Mouse (Mus musculus): Measurements from ENCODE around the gene Cabin1.

DNA sequence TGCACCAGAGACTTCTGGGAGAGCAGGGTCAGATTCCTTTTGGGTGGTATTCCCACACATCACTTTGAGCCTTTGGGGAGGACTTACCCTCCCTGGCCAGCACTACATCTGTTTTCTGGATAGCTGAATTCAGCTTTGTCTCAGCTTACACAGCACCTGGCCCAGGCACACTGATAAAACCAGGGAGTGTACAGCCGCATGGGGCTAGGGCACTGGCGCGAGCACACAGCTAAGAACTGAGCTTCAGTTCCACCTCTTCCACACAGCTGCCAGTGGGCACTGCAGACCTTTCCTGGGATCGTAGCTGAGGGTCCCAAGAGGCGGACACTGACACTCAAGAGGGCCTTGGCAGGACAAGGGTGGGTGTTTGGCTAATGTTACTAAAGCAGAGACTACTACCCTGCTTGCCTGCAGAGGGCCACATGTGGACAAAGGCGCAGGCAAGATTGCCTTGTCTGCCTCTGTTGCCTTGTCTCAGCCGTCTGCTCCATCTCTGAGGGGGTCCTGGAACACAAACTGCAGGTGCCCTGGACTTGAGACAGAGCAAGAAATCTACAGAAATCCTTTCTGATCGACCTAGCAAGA is 57.4 kb downstream of the Cabin1 start:
- TF ChIP-seq EP300 (optimal IDR thresholded peaks at IDR 0.05): no peak
- no peak for TF ChIP-seq CTCF (IDR thresholded peaks at IDR 0.05; ENCODE audit: low read depth)

Data from stomach, postnatal 0 days (tissue).